Mouse (Mus musculus) small intestine, adult 2 months (tissue): ENCODE results near the gene Eps15l1.

Experiments used
- CTCF ChIP-seq: fragments of 200-500 bp; IDR thresholded peaks from 2 replicates; pipeline ENCODE4 v1.5.1; 2012; ENCODE audit warnings: low read depth, mild to moderate bottlenecking, control low read depth, inconsistent platforms, low read length, moderate library complexity, mixed read lengths; ENCODE audit not compliant: insufficient replicate concordance, insufficient read length; ENCODE audit errors: extremely low read depth
- POLR2A ChIP-seq: fragments of 200-500 bp; IDR thresholded peaks from 2 replicates; pipeline ENCODE4 v1.6.1; 2012; ENCODE audit warnings: low read depth, mild to moderate bottlenecking, control low read depth, inconsistent platforms, low read length, moderate library complexity

- TF ChIP-seq CTCF (no peak), POLR2A (no peak)
These were observed 17.2 kb upstream of the Eps15l1 start for GRCm38 (mm10) chr8:72438248-72439015.
